Mouse (Mus musculus) left cerebral cortex, postnatal 10 days (tissue): ENCODE data around the gene Tenm3. TPM values are rescaled to one million over a fixed set of nuclear protein-coding genes. Genes with fewer than 3 reads are reported as not detected.

Experiments
- DNase-seq, 2 experiments: peaks; one replicate each; pipeline ENCODE4 v3.0.0; 2021 to 2022; ENCODE audit warnings: low spot score in 2 of 2, mixed read lengths in 1 of 2; ENCODE audit errors: extremely low spot score in 1 of 2
- intact Hi-C: fragments of 180-260 bp; cut with DNase I; formaldehyde crosslinking; loops from one replicate; pipeline ENCODE4 v1.15.1; 2025
- total RNA-seq, 2 experiments: library from RNA; stranded (reverse); gene quantifications; 2 replicates each; pipeline ENCODE4 v1.2.3; 2021

Tenm3 gene
- total RNA-seq, 2 experiments from 2014 or later = 130 to 135 TPM

DNA sequence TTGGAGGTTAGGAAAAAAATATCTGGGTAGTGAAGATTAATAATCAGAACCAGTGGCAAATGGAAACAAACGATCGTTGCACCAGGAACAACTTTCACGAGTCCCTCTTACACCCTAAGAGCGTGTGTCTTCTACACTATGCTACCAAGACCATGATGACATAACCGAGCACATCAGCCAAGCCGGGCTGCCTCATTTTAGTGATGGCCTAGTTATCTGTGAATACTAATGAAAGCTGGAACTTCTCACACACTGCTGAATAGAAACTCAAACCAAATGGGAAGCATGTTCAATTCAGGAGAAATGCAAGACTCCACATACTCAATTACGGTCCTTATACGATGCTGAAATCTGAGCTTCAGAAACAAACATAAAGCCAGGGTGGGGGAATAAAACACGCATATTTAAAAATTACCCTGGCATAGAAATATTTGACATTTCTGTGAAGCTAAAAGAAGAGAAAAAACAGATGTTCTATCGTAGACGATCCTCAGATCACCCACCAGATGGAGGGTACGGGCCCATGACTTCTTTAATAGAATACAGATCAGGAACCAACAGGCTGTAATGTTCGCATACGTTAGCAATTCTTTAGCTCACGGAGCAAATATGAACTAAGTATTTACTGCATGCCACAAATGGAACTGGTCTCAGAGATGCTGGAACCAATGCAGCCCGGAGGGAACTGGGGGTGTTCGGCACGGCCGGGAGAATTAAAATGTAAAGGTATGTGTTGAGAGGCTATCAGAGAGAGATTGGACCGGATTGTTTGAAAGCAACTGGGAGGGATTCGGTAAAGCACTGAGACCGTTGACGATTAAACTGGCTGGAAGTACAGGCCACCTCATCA lies 393.1 kb downstream of the Tenm3 start:
- intact Hi-C loops = no loop called here
- no peak for DNase-seq

- DNase-seq = no peak
- intact Hi-C loops = no loop called here
Observed at GRCm38 (mm10) chr8:48449625-48450024, 394.1 kb downstream of the Tenm3 start.

DNA sequence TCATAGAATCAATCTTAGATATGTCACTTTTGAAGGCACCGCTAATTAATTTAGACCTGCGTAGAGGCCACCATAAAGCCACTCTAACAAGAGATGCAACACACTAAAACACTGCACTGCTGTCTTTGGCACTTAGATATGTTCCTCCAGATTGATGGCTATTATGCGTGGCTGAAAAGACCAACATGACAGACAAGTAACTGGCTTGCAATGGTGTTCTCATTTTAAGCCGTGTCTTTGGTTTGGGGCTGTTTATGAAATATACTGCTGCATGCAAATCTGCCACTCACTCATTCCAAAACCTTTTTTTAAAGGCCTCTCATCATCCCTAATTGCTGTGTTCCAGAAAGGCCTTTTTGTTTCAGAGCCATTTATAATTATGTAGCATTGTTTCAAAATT lies 398.1 kb downstream of the Tenm3 start:
- intact Hi-C loops = no loop called here

GRCm38 (mm10) chr8:48439491-48439890 lies 404.3 kb downstream of the Tenm3 start:
- intact Hi-C loops = no loop called here
- DNase-seq = no peak

More for the DNA sequence above, 398.1 kb downstream of the Tenm3 start:
- DNase-seq = no peak

GRCm38 (mm10) chr8:48437523-48438207 lies 406.1 kb downstream of the Tenm3 start:
- intact Hi-C loops = no loop called here
- no peak for DNase-seq

GRCm38 (mm10) chr8:48425101-48425500 lies 418.6 kb downstream of the Tenm3 start:
- DNase-seq = no peak
- intact Hi-C loops = no loop called here

- intact Hi-C loops = no loop called here
- no peak for DNase-seq
Observed at GRCm38 (mm10) chr8:48417714-48418113, 426.0 kb downstream of the Tenm3 start.

DNA sequence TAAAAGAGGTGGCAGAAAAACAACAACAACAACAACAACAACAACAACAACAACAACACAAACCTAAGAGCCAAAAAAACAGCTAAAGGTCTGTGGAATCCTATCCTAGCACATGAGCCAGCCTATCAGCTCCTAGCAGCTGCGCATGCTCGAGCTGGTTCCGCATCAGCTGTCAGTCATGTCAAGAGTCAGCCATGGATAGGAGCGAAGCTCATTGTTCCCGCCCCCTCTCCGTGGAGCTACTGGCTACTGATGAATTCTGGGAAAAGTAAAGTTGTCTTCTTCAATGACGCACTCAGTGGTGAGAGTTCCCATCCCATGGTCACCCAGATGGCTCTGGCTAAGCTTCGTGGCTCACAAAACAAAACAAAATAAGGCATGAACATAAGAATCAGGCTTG lies 432.8 kb downstream of the Tenm3 start:
- intact Hi-C loops = no loop called here
- DNase-seq = no peak

GRCm38 (mm10) chr8:48400572-48400972 lies 443.2 kb downstream of the Tenm3 start:
- DNase-seq = no peak
- intact Hi-C loops = no loop called here

GRCm38 (mm10) chr8:48385833-48386232 lies 457.9 kb downstream of the Tenm3 start:
- intact Hi-C loops = no loop called here
- DNase-seq = no peak

DNA sequence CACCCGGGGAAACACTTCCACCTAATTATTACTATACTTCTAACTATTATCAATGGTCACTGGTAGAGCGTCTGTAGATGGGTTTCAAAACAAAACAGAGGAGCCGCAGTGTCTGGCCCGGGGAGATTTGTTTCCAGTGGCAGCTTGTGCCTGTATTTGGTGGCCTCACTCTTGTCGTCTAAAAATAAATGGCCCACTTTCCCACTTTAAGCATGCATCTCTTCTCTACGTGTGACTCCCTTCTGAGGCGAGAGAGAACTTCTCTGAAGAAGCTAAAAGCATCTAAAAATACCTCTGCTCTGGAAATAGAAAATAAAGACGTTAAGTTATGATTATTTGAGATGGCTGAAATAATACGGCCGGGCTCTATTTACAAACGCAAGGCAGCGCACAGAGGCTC lies 463.7 kb downstream of the Tenm3 start:
- intact Hi-C loops = no loop called here
- DNase-seq = no peak

DNA sequence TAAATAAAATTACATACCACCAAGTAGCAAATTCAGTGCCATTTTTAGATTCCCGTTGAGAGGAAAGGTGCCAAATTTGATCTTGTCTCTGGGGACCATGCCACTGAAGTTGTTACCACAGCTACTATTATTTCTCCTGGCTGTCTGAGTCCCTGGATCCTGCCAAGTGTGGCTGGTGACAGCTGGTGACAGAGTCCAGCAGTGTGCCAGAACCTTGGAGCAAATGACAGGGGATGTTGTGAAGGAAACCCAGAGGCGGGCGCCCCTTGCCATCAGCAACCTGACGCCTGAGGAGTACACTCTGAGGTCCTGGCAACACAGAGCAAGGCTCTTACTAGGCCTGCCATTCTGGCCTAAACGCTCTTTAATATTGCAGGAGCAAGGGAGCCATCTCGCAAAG lies 467.0 kb downstream of the Tenm3 start:
- DNase-seq = peak; percentile 51 to 76
- intact Hi-C loops = loop anchor here (10.0 kb wide), 1 partner anchor 152 kb away; no protein-coding TSS in a partner anchor

DNA sequence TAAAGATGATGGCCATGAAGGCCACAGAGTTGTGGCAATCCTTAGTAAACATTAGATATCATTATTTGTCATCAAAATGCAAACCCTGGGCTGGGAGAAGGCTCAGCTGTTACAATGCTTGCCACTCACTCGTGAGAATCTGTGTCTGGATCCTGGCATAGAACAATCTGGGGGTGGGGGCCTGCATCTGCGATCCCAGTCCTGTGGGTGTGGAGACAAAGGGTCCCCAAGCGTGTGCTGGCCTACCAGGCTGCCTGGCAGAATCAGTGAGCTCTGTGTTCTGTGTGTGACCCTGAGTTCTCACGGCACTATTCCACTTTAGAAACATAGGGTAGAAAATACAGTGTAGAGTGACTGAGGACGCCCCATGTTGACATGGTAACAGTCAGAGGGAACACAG lies 468.6 kb downstream of the Tenm3 start:
- DNase-seq = no peak
- intact Hi-C loops = loop anchor here (10.0 kb wide), 1 partner anchor 150 kb away; no protein-coding TSS in a partner anchor

DNA sequence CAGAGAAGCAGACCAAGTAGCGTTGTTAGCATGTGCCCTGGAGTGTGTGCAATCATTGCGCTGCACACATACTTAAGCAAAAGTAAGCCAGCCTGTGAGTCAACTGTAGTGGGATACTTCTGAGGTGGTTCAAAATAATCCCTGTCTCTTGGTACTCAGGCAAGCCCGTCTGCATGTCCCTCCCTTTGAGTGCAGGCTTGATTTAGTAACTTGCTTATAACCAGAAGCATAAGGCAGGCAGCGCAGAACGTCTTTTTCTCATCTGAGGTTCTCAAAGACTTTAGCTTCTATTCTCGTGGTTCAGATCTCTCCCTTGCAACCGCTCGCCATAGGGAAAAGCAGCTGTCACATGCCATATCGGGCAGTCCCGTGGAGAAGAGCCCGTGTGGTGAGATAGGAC lies 470.3 kb downstream of the Tenm3 start:
- intact Hi-C loops = loop anchor here (10.0 kb wide), 1 partner anchor 149 kb away; no protein-coding TSS in a partner anchor
- DNase-seq = peak in 1 of 2 experiments; percentile 32

GRCm38 (mm10) chr8:48367164-48367563 lies 476.6 kb downstream of the Tenm3 start:
- intact Hi-C loops = no loop called here
- no peak for DNase-seq

- DNase-seq = no peak
- intact Hi-C loops = no loop called here
Observed at GRCm38 (mm10) chr8:48356849-48357248, 486.9 kb downstream of the Tenm3 start.

DNA sequence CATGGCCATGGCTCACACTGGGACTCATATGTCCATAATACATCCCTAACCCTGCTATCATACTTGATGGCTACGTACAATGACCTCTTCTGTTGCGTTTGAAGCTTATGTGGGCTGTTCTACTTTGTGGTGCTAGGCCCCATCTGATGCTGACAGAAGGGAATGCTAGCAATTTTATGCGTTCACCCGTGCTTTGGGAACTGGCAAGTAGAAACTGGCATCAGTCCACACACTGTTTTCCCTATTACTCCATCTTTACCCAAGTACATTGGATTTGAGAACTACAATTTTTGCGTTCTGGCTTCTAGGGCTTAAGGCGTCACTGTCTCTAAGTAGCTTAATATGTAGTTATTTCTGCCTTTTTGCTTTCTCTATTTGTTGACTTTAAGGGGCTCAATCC lies 490.3 kb downstream of the Tenm3 start:
- intact Hi-C loops = no loop called here
- no peak for DNase-seq

GRCm38 (mm10) chr8:48348901-48349300 lies 494.9 kb downstream of the Tenm3 start:
- intact Hi-C loops = no loop called here
- no peak for DNase-seq

DNA sequence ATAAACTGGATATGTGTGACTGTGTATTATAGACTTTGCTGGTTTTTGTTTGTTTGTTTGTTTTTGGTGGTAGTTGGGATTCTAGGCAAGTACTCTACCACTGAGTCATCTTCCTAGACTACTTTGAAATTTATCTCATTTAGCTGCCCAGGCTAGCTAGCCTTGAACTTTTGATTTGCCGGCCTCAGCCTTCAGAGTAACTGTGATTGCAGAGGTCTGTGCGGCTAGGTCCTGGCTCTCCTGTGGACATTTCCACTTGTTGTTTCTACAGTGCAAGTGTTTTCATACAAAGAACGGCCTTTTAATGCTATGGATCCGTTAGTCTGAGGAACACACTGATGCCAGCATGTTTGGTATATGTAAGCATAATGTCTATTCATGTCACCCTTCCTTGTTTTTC lies 495.4 kb downstream of the Tenm3 start:
- no peak for DNase-seq
- intact Hi-C loops = no loop called here

DNA sequence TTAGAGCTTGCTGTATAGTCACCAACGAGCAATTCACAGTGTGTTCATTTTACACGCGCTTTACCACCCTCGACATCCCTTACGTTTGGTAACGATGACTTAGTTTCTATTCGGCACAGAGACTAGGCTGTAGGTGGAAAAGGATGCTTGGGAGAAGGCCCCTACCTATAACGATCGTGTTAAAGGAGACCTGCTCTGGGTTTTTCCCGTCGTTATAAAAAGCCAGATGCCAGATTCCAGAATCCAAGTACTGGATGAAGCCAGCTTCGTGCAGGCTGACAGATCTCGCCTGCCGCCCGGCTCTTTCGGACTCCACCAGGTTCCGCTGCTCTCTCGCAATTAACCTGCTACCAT lies 500.7 kb downstream of the Tenm3 start:
- intact Hi-C loops = no loop called here
- DNase-seq = no peak
